8 mouse cellular contexts compared by ENCODE assay signal in the genomic region with DNA sequence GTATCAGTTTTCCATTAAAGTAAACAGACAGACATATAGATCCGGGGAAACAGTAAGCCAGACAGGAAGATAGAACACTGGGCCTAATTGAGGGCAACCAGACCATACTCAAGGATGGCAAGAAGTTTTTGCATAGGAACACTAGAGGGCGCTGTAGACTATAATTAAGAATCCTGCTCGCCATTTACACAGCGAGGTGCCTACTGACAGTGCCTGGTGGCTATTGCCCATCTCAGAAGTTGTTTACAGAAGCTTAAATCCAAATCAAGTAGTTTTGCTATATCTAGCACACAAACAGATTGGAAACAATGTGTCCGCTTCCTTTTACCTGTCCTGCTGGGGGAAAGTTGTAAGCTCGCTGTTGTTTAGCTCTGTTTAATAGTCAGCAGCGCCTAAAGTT. TPM values are rescaled to one million over a fixed set of nuclear protein-coding genes. Genes with fewer than 3 reads are reported as not detected.
DNase-seq lines count a peak whose midpoint lies in the region; ATAC-seq and TF ChIP-seq lines count a peak whose summit lies in the region.

No protein-coding gene starts in this region.

- no peaks in the 10 kb centered on the region for H3K27me3 ChIP-seq in kidney, adult 2 months (replicated peaks; ENCODE audit: control insufficient read depth, insufficient read depth, low read length)
- H3K27me3 ChIP-seq in stomach, postnatal 0 days (ENCODE audit: control insufficient read depth, insufficient read depth, low read length), result no peaks in the 10 kb centered on the region; the same call in 1 of the 2 replicates

- ATAC-seq in frontal cortex, adult (ENCODE audit: low TSS enrichment), result peak; percentile 57
- peak; percentile 78 for ATAC-seq in erythroid progenitor cell, adult 5-6 weeks (replicated peaks; ENCODE audit: low FRiP score, poor library complexity, severe bottlenecking)
- peak; percentile 65; the same call in 1 of the 2 replicates for ATAC-seq in stomach, postnatal 0 days (ENCODE audit: low FRiP score, low TSS enrichment)

- no peak overlapping the region for H3K4me3 ChIP-seq in kidney, adult 2 months (ENCODE audit: insufficient read depth, low read depth, low read length)
- H3K4me3 ChIP-seq in stomach, postnatal 0 days (ENCODE audit: low read depth, low read length), result no peak overlapping the region

- no peak overlapping the region for H3K27ac ChIP-seq in kidney, adult 2 months (ENCODE audit: insufficient read depth, low read depth, low read length)
- H3K27ac ChIP-seq in stomach, postnatal 0 days (replicated peaks), result no peak overlapping the region

- H3K9ac ChIP-seq in stomach, postnatal 0 days (ENCODE audit: low read length), result no peak overlapping the region

- no peak for TF ChIP-seq POLR2A in kidney, adult 2 months (IDR thresholded peaks at IDR 0.05; ENCODE audit: low read depth, low read length)

- H3K9me3 ChIP-seq in stomach, postnatal 0 days (ENCODE audit: control insufficient read depth, low read length), result no peaks in the 10 kb centered on the region

- H3K36me3 ChIP-seq in kidney, adult 2 months (ENCODE audit: control insufficient read depth, insufficient read depth, low read length), result no peaks in the 10 kb centered on the region
- H3K36me3 ChIP-seq in stomach, postnatal 0 days (ENCODE audit: control insufficient read depth, insufficient read depth, low read length), result no peaks in the 10 kb centered on the region

- H3K4me1 ChIP-seq in kidney, adult 2 months (ENCODE audit: control insufficient read depth, insufficient read depth, low read length), result no peaks in the 10 kb centered on the region
- no peaks in the 10 kb centered on the region for H3K4me1 ChIP-seq in stomach, postnatal 0 days (replicated peaks; ENCODE audit: control insufficient read depth, insufficient read depth)

- H3K4me2 ChIP-seq in stomach, postnatal 0 days (replicated peaks; ENCODE audit: low read depth), result no peak overlapping the region

- 41% methylated on average over 7 of the region's 7 CpGs for WGBS in kidney, adult 2 months
- 33% methylated on average over 7 of the region's 7 CpGs for WGBS in stomach, postnatal 0 days

- TF ChIP-seq CTCF in kidney, adult 2 months (conservative IDR thresholded peaks at IDR 0.05; ENCODE audit: insufficient read depth, insufficient read length, low read depth, low read length), result peak; percentile 68
- peak; percentile 88 for TF ChIP-seq CTCF in stomach, postnatal 0 days (IDR thresholded peaks at IDR 0.05; ENCODE audit: low read depth)

- DNase-seq in frontal cortex, postnatal 25 days (ENCODE audit: low spot score in 2 of 2), result no peak
- DNase-seq in A20 (ENCODE audit: low read depth, low spot score), result peak; percentile 66
- DNase-seq in c-Kit-positive CD71-negative TER-119-negative erythroid progenitor cells, embryonic 14.5 days (ENCODE audit: low read depth), result peak; percentile 42
- DNase-seq in kidney, adult 2 months, result peak; percentile 60
- DNase-seq in lung, postnatal 10 days, result peak; percentile 65
- DNase-seq in stomach, postnatal 0 days (ENCODE audit: low spot score), result peak; percentile 32

- TF ChIP-seq EP300 in stomach, postnatal 0 days (optimal IDR thresholded peaks at IDR 0.05), result no peak

RNA-seq across cellular contexts. Expression of a gene that starts 29.9 kb away (rescaled TPM):
- 0.84 and 2.9 TPM in 2 replicates for total RNA-seq in erythroid progenitor cell, adult 5-6 weeks (2015; ENCODE audit: low replicate concordance)
- total RNA-seq in erythroid progenitor cell, adult 5-6 weeks (2017; ENCODE audit: low replicate concordance), result 0.77 and 1.1 TPM in 2 replicates
- 3.1 and 3.2 TPM in 2 replicates for polyA plus RNA-seq in kidney, adult 2 months (2012; rRNA removed)
- 3.7 and 4.0 TPM in 2 replicates for polyA plus RNA-seq in stomach, postnatal 0 days (2015; fragmentation: Nextera tagmentation; extraction: Ambion mirVana)

RNA-seq across cellular contexts. Expression of a gene that starts 46.4 kb away (rescaled TPM):
- 1,007 and 1,162 TPM in 2 replicates for total RNA-seq in erythroid progenitor cell, adult 5-6 weeks (2015; ENCODE audit: low replicate concordance)
- 1,638 and 2,076 TPM in 2 replicates for total RNA-seq in erythroid progenitor cell, adult 5-6 weeks (2017; ENCODE audit: low replicate concordance)
- polyA plus RNA-seq in kidney, adult 2 months (2012; rRNA removed), result 12.8 and 17.6 TPM in 2 replicates
- 114 and 133 TPM in 2 replicates for polyA plus RNA-seq in stomach, postnatal 0 days (2015; fragmentation: Nextera tagmentation; extraction: Ambion mirVana)

Comparison
In these comparisons a context has a peak if more than half of its experiments do, and no peak if none do; other contexts are left out.
1. DNase-seq: peak in A20 (single experiment), c-Kit-positive CD71-negative TER-119-negative erythroid progenitor cells, embryonic 14.5 days (single experiment), kidney, adult 2 months (single experiment), lung, postnatal 10 days (single experiment) and stomach, postnatal 0 days (single experiment); none in frontal cortex, postnatal 25 days (0 of 2).
2. Peak in every context shown above with its lines, with median percentiles within 50 percentile points of each other: ATAC-seq.